Mouse (Mus musculus): ENCODE measurements at regions not wholly inside any gene's neighbourhood (a gene's known extent, or its start where the extent isn't known, plus 50 kb on each side); places are given as distances from the start of the nearest gene placed in this dataset.

DNA sequence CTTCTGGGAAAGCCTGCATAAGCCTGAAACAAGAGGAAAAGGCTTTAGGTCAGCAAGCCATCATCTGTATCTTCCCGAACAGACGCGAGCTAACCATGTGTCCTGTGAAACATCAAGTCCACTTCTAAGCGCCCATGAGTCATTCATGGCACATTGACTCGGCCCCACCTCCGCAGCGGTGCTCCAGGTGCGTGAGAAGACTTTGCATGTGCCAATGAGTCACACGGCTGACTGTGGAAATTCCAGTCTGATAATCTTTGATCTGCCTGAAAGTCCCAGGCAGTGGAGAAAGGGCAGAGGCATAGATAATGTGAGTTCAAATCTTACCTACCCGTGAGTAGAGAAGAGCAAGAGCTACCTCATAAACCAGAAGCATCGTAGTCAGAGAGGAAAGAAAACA is 137.8 kb downstream of the Pfkfb3 start:
- intact Hi-C loops (cut with DNase I) = no loop called here
- DNase-seq (ENCODE audit: extremely low spot score in 1 of 2, low spot score in 2 of 2) = no peak

DNA sequence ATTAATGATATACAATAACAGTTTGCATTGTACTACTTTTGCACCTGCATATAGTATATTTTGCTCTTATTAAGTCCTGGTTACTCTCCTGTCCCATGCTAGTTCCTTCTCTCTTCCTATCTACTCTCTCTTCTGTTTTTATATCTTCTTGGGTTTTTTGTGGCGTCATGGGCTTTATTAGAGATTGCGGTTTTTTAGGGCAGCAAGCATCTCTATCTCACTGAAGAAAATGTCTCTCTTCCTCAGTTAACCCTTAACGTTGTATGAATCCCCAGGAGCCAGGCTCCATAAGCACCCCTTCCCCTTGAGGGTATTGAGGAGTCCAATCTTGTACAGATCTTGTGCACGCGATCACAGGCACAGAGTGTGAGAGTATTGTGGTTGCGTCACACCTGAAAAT is 141.4 kb downstream of the Pfkfb3 start:
- intact Hi-C loops (cut with DNase I) = no loop called here
- no peak for DNase-seq (ENCODE audit: extremely low spot score in 1 of 2, low spot score in 2 of 2)

DNA sequence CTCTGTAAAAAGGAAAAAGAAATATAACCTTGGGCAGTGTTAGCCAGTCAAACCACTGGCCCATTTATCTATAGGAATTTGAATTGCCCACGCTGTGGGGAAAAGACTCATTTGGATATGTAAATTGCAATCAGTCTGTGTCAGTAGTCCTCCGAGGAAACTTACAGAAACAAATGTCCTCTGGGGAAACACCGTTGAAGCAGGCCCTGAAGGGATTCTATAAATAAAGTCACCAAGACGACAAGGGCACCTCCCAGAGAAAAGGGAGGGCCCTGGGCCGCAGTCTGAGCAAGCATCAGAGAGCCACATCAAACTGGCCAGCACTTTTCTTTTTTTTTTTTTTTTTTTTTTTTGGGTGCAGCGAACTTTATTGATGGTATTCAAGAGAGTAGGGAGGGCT is 145.4 kb downstream of the Pfkfb3 start:
- intact Hi-C loops (cut with DNase I) = no loop called here

DNA sequence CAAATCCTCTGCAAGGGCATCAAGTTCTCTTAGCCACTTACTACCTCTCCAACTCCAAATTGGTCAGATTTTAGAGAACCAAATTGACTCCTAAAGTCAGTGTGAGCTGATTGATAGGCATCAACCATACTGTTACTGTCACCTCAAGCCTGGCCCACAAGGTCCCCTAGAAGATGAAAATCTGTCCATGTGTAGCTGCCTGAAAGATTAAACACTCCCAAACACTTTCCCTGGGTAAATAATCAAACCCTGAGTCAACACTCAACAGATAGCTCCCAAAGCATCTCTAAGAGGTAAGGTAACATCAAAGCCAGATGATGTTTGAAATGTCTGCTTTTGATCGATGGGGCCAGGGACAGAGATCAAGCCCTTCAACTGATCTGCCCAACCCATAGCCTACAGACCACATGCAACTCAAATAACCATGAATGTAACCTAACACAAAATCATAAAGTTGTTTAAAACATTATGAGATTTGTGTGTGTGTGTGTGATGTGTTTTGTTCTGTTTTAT is 147.7 kb downstream of the Pfkfb3 start:
- intact Hi-C loops (cut with DNase I) = no loop called here
- DNase-seq (ENCODE audit: extremely low spot score in 1 of 2, low spot score in 2 of 2) = no peak

More for the DNA sequence above, 145.4 kb downstream of the Pfkfb3 start:
- DNase-seq (ENCODE audit: extremely low spot score in 1 of 2, low spot score in 2 of 2) = no peak

DNA sequence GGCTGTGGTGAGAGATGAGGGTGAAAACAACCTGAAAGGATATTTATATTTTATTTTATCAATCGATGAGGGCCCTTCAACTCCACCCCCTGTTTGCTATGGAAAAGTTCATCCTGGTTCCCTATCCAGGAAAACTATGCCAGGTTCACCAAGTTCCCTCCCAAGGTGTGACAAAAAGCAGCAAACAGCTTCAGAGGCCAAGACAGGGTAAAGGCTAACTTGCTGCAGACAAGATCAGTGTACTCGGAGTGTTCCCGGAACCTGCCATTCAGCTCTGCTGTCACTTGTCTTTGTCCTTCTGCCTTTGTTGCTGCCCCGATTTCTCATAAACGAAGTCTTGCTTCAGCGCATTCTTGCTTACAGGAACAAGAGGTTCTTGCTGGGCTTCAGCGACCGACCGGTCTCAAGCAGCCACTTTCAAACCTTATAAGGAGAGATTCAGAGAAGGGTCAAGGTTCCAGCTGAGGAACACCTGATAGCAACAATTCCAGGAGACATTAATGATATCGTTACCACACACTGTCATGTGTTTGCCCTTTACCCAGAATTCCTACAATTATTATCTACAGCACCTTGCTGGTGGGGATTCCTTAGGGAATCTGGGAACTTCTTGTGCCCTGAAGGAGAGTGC is 151.5 kb downstream of the Pfkfb3 start:
- no peak for DNase-seq (ENCODE audit: extremely low spot score in 1 of 2, low spot score in 2 of 2)
- intact Hi-C loops (cut with DNase I) = no loop called here

DNA sequence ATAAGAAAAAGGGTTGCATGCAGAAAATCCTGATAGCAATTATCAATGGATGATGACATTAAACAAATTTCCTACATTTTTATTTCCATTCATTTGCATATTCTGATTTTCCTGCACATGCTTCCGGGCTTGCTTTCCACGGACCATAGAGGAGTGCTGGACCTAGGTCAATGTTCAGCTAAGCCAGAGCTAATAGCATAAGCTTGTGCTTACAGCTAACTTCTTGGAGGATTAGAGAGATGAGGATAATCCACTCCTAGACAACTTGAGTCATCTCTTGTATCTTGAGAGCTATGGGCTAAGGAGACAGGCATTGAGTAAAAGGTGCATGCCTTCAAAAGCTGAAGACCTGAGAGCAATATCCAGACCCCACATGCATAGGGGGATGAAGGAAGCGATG is 154.5 kb downstream of the Pfkfb3 start:
- no peak for DNase-seq (ENCODE audit: extremely low spot score in 1 of 2, low spot score in 2 of 2)
- intact Hi-C loops (cut with DNase I) = no loop called here

DNA sequence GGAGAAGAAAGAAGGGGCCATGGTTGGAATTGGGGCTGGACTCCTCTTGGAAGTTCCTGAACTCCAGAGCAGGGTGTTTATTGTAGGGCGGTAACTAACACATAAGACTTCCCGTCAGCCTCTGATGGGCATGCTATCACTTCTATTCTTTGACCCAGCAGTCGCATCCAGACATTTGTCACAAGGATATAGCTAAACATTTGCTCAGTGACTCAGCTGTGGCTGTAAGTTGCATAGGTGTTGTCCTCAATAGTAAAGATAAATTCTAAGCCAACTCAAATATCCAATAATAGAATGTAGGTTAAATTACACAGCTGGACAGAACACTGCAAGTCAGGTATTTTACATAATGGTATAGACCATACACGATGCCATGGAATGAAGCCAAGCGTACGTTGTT is 154.9 kb downstream of the Pfkfb3 start:
- DNase-seq (ENCODE audit: extremely low spot score in 1 of 2, low spot score in 2 of 2) = no peak
- intact Hi-C loops (cut with DNase I) = no loop called here

DNA sequence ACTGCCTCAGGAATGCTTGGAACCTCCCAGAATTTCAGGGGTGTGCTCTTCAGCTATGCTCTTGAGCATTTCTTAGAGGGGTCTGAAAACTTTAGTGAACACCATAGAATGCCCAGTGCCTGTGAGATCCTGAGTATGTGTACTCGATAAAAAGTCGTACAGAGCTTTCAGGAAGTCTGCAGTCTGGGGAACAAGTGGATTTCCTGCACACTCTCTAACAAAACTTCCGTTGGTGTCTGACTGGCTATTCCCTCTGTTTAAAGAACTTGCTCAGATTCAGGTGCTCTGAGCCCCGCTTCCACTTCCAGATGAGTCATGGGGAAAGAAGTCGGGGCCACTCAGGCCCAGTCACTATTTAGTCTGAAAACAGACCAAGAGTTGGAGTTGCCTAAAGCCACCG is 155.5 kb downstream of the Pfkfb3 start:
- intact Hi-C loops (cut with DNase I) = no loop called here

DNA sequence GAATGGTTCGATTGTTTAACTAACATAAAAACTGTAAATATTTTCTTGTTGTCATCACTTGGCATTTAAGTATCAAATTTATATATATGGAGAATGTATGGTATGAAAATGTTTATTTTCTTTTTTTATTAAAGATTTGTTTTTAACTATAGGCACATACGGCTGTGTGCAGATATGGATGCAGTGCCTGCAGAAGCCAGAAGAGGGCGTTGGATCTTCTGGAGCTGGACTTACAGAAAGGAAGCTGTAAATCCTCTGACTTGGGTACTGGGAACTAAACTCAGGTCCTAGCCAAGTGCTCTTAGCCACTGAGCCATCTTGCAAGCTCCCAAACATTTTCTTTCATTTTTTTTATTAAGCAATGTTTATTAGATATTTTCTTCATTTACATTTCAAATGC is 157.0 kb downstream of the Pfkfb3 start:
- intact Hi-C loops (cut with DNase I) = no loop called here
- DNase-seq (ENCODE audit: extremely low spot score in 1 of 2, low spot score in 2 of 2) = no peak

More for the DNA sequence above, 155.5 kb downstream of the Pfkfb3 start:
- DNase-seq (ENCODE audit: extremely low spot score in 1 of 2, low spot score in 2 of 2) = no peak

DNA sequence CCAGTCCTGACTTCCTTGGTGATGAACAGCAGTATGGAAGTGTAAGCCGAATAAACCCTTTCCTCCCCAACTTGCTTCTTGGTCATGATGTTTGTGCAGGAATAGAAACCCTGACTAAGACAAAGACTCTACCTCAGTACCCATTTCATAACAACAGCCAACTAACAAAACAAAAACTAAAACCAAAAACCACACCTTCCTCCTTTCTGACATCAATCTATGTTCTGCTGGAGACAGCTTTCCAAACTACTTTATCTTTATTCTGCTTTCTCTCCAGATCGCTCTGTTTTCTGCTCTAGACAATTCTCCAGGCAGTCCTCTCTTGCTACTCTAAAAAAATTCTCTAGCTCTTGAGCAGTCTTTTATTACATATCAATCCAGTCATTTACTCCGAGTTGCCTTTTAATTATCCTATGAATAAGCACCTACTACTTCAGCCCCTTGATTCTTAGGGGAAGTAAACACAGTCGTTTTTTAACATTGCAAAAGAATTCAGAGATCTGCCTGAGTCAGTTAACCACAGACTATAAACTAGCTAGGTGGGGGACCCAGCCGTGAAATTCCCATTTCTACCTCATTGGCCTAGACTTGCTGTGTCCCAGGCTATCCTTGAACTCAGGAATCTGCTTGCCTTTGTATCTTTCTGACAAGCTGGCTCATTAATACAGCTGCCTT is 159.1 kb downstream of the Pfkfb3 start:
- intact Hi-C loops (cut with DNase I) = no loop called here
- DNase-seq (ENCODE audit: extremely low spot score in 1 of 2, low spot score in 2 of 2) = no peak

DNA sequence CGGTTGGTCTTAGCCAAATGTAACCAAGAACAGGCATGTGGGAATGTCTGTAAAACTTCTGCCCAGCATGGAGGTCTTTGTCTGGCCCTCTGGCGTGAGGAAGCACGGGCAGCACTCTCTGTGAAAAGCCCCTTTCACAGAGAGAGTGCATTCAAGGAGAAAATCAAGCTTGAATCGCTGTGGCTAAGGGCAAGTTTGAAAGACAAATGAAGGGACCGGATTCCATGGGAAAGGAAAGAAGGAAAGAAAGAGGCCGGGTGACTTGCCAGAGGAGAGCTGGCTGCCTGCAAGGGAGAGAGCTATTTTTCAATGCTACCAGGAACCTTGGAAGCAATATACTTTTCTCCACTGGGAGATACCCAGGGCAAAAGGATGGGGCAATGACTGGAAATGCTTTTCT is 162.2 kb downstream of the Pfkfb3 start:
- intact Hi-C loops (cut with DNase I) = no loop called here
- DNase-seq (ENCODE audit: extremely low spot score in 1 of 2, low spot score in 2 of 2) = peak in 1 of 2 experiments; percentile 55

DNA sequence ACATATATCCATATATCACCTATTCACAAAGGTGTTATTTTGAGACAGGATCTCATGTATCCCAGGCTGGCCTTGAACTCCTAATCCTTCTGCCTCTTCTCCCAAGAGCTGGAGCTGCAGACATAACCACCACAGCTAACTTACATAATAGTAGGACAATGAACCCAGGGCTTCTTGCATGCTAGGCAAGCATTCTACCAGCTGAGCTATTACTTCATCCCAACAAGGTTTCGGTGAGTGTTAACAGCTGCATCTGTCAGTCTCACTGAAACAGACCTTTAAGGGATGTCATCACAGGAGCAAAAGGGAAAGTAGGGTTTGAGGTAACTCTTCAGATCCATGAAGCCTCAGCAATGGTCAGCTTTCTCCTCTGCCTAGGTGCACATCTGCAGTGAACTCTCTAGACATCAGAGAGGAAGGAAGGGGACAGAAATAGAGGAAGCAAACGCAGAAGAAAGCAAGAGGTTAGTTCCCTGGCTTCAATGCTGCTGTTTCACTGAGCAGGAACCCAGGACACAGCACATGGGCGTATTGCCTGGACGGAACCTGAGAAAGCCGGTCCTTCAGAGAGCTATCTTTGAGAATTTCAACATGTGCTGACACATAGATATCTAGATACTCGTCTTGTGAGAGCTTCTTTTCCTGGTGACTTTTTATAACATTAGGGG is 163.1 kb downstream of the Pfkfb3 start:
- no peak for DNase-seq (ENCODE audit: extremely low spot score in 1 of 2, low spot score in 2 of 2)
- intact Hi-C loops (cut with DNase I) = no loop called here

DNA sequence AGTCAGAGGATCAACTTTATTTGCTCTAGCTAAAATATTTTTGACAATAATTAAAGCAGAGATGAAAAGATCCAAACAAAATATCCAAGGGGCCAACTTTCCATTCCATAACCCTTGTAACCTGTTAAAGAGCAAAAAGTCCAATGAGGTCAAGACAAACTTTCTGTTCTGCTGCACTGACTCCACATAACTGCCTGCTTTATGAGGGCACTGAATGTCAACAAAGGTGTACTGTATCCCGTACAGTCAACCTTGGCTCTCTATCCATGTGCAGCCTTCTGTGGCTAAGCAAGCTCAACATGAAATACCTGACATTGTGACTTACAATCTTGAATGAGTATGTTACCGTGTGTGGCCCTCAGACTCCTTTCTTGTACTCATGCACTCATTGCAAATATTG is 166.3 kb downstream of the Pfkfb3 start:
- no peak for DNase-seq (ENCODE audit: extremely low spot score in 1 of 2, low spot score in 2 of 2)
- intact Hi-C loops (cut with DNase I) = no loop called here

DNA sequence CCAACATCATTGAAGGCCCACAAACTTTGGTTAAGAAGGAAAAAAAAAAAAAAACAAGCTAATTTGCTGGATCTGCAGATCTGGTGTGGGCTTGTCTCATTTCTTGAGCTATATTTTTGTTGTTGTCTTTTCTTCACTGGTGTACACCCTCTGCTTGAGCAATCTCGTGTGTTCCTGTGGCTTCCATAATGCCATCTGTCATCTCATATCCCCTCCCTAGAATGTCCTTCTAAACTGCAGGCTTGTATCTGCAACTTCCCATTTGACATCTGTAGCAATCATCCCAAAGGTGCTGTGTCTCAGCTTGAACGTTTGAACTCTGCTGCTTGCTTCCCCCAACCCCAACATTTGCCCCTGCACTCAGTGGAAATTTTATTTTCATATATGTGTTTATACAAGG is 170.1 kb downstream of the Pfkfb3 start:
- no peak for DNase-seq (ENCODE audit: extremely low spot score in 1 of 2, low spot score in 2 of 2)
- intact Hi-C loops (cut with DNase I) = no loop called here

DNA sequence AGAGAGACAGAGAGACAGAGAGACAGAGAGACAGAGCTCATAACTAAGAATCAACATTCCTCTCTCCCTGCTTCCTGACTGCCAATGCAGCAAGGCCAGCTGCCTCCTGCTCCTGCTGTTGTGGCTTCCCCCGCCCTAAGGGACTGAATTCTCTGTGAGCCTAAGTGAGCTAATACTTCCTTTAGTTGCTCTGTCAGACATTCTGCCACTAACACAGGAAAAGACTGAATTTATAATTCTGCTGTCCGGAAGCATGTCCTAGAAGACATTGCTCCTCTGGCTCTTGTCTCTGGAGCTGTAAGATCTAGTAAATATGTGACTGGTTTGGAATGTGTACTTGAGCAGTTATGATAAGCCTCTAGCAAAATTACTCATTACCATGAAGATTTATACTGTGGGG is 176.7 kb downstream of the Pfkfb3 start:
- intact Hi-C loops (cut with DNase I) = no loop called here

DNA sequence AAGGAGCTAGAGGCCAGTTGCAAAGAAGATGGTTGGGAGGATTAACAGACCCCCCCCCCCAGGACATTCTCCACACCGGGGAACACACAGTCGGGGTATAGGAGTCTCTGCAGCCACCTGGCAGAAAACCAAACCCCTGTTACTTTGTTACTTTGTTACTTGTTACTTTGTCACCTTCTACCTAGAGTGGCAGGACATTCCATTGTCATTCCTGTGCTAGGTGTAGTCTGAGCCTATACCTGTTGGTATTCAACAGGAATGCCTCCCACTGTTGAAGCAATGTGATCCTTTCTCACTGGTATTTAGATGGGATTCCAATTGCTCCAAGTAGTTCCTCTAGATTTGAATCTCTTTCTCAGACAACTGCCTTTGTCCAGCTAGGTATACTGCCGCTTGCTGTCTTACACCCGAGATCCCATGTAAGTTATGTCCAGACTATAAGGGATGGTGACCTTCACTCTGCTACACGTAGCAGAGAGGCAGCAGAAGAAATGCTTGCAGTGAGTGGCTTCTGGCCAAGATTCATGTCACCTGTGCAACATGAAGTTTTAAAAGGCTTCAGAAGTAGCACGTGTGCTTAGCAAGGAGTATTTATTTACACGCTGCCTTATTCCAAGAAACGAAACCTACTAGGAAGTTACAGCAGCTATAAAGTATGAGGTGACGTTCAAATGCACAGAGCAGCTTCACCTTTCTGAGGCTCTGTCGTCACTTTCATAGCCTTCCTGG is 178.0 kb downstream of the Pfkfb3 start:
- intact Hi-C loops (cut with DNase I) = no loop called here
- no peak for DNase-seq (ENCODE audit: extremely low spot score in 1 of 2, low spot score in 2 of 2)

More for the DNA sequence above, 176.7 kb downstream of the Pfkfb3 start:
- peak in 1 of 2 experiments; percentile 45 for DNase-seq (ENCODE audit: extremely low spot score in 1 of 2, low spot score in 2 of 2)

DNA sequence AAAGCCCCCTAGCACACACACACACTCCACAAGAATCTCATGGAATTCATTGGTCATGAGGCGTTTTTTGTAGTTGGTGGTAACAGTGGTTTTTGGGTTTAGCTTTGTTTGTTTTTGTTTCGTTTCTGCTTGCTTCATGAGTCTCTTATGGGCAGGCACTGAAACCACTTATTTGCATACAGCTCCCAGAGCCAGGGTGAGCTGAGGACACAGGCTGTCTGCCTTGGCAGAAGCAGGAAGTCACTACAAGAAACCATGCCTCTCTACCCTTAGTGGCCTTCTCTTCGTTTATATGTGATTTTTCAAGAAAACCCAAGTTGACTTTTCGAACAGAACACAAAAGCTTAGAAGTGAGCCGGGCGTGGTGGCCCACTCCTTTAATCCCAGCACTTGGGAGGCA is 178.8 kb downstream of the Pfkfb3 start:
- intact Hi-C loops (cut with DNase I) = no loop called here
- peak; percentile 16 to 51 for DNase-seq (ENCODE audit: extremely low spot score in 1 of 2, low spot score in 2 of 2)

DNA sequence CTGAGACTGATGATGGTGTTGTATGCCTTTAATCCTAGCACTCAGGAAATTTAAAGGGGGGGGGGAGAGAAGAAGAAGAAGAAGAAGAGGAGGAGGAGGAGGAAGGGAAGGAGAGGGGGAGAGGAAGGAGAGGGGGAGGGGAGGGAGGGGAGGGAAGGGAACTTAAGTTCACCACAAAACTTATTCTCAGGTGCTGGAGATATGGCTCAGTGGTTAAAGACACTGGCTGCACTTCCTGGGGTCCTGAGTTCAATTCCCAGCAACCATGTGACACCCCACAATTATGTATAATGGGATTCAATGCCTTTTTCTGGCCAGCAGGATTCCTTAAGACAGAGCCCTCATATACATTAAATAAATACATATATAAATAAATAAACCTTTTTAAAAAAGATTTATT is 183.6 kb downstream of the Pfkfb3 start:
- intact Hi-C loops (cut with DNase I) = no loop called here
- no peak for DNase-seq (ENCODE audit: extremely low spot score in 1 of 2, low spot score in 2 of 2)

DNA sequence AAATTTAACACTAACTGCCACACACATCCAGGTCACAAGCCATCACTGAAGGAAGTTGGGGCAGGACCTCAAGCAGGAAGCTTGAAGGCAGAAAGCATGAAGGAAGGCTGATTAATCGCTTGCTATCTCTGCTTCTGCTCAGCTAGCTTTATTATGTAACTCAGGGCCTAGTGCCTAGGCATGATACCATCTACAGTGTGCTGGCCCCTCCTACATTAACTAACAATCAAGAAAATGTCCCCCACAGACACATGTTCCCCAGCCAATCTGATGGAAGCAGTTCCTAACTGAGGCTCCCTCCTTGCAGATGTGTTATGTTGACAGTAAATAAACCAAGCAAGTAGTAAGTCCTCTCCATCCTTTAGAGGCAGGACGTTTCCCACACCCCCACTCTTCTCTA is 186.6 kb downstream of the Pfkfb3 start:
- no peak for DNase-seq (ENCODE audit: extremely low spot score in 1 of 2, low spot score in 2 of 2)
- intact Hi-C loops (cut with DNase I) = no loop called here

DNA sequence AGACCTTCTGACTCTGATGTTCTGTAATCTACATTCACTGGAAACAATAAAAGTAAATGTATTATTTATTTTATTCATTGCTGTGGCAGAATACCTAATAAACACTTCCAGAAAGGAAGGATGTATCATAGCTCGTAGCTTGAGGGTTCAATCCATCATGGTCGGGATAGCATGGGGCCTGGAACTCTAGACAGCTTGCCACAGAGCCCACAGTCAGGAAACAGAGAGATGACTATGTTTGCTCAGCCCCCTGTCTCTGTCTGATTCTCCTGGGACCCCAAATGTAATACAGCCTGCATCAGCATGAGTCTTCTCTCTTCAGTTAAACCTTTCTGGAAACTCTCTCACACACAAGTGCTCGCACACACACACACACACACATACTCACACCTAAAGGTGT is 188.1 kb downstream of the Pfkfb3 start:
- DNase-seq (ENCODE audit: extremely low spot score in 1 of 2, low spot score in 2 of 2) = no peak
- intact Hi-C loops (cut with DNase I) = no loop called here

Data from left cerebral cortex, postnatal 10 days (tissue).